Mouse (Mus musculus) heart, embryonic 15.5 days (tissue): ENCODE data around the gene Khdc3. TPM values are rescaled to one million over a fixed set of nuclear protein-coding genes. Genes with fewer than 3 reads are reported as not detected.

Source experiments
- ATAC-seq: fragments of 200-750 bp; cut with Nextera tagmentation; replicated peaks from 2 replicates; pipeline ENCODE4 v1.8.0; 2017; ENCODE audit warnings: low read depth, moderate TSS enrichment; ENCODE audit not compliant: insufficient number of reproducible peaks, insufficient read depth, low FRiP score
- H3K27ac ChIP-seq: fragments of 300-500 bp; sonication (generic); 2 replicates; pipeline ENCODE4 v1.5.1; 2015; ENCODE audit warnings: mild to moderate bottlenecking, inconsistent platforms
- H3K27me3 ChIP-seq: fragments of 300-500 bp; sonication (generic); 2 replicates; pipeline ENCODE4 v1.6.1; 2015; ENCODE audit warnings: inconsistent platforms
- H3K36me3 ChIP-seq: fragments of 300-500 bp; sonication (generic); 2 replicates; pipeline ENCODE4 v1.6.1; 2015; ENCODE audit warnings: mild to moderate bottlenecking, inconsistent platforms
- H3K4me1 ChIP-seq: fragments of 300-500 bp; sonication (generic); replicated peaks from 2 replicates; pipeline ENCODE4 v1.6.1; 2015; ENCODE audit warnings: inconsistent platforms
- H3K4me2 ChIP-seq: fragments of 300-500 bp; sonication (generic); 2 replicates; pipeline ENCODE4 v1.6.1; 2015; ENCODE audit warnings: inconsistent platforms, mild to moderate bottlenecking, moderate library complexity
- H3K4me3 ChIP-seq: fragments of 300-500 bp; sonication (generic); 2 replicates; pipeline ENCODE4 v1.5.1; 2015; ENCODE audit warnings: mild to moderate bottlenecking, inconsistent platforms
- H3K9ac ChIP-seq: fragments of 300-500 bp; sonication (generic); 2 replicates; pipeline ENCODE4 v1.6.1; 2015; ENCODE audit warnings: mild to moderate bottlenecking, inconsistent platforms
- H3K9me3 ChIP-seq: fragments of 300-500 bp; sonication (generic); replicated peaks from 2 replicates; pipeline ENCODE4 v1.6.1; 2016; ENCODE audit warnings: inconsistent platforms
- WGBS: fragments of 180-500 bp; shearing (Covaris S2); methylation state at CpG from one replicate; pipeline ENCODE4 v1.1.7; 2015; ENCODE audit warnings: mixed read lengths; 5-methylcytosine and 5-hydroxymethylcytosine counted together
- polyA plus RNA-seq: library from polyadenylated mRNA; unstranded; fragments of >200 nt; fragmentation: Nextera tagmentation; extraction: Ambion mirVana; gene quantifications from 2 replicates; pipeline ENCODE4 v1.2.1, GENCODE M21; 2015

The Khdc3 gene
- polyA plus RNA-seq, 1 experiment from 2014 or later: not detected

DNA sequence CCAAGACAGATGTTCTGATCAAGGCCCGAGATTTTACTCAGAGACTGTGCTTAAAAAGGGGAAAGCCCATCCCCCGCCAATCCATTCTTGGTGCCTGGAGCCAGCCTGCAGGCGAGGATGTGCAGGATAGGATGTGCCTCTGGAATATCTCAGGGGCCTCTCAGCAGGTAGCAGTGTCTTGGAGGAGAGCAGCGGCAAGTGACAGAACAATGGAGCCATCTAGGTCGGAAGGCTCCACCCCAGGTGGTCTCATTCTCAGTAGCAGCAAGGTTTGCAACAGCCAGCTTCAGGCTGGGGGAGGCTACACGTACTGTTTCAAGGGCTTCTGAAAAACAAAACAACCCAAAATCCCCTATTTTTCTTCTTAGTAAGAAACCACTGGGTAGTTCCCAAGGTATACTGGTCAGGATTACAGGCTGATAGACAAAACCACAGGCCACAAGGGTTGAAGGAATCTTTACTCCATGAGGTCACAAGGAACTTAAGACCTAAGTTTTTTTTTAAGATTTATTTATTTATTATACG, 21.8 kb upstream of the Khdc3 start:
- 49% methylated on average over 7 of the region's 7 CpGs for WGBS
- no peak for ATAC-seq

DNA sequence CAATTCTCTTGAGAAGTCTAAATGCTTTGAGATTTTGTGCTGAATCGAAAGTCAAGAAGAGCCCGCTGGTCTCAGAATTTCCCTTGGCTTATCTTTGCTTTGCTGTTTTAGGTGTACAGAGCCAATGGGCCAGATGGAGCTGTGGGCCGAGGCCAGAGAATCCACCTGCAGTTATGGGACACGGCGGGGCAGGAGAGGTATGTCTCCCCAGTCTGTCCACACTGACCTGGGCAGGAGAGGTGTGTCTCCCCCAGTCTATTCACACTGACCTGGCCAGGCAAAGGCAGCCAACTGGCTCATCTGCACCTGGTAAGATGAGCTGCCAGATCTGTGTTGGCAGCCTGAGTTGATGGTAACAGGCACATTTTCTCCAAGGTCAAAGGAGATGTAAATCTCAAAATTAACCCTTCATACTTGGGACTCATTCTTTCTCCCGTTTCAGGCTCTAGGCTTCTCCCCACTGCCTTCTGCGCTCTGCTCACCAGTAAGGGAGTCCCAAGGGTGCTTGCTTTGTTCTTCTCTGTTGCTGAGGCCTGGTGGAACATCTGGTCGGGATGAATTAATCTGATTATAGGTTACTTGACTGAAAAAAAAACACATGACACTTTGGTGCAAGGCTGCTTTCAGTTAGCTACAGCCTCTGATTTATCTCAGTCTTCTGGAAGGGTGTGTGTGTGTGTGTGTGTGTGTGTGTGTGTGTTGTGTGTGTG, 19.2 kb upstream of the Khdc3 start:
- no peaks in the 10 kb centered on the region for H3K9me3 ChIP-seq
- 80% methylated on average over 8 of the region's 8 CpGs for WGBS
- ATAC-seq: no peak
- H3K27ac ChIP-seq: no peak overlapping the region
- H3K4me3 ChIP-seq: no peak overlapping the region
- H3K9ac ChIP-seq: no peak overlapping the region
- no peaks in the 10 kb centered on the region for H3K4me1 ChIP-seq
- no peak overlapping the region for H3K4me2 ChIP-seq
- H3K36me3 ChIP-seq: no peaks in the 10 kb centered on the region
- H3K27me3 ChIP-seq: no peaks in the 10 kb centered on the region

More for the DNA sequence above, 21.8 kb upstream of the Khdc3 start:
- H3K9me3 ChIP-seq: no peaks in the 10 kb centered on the region
- H3K36me3 ChIP-seq: no peaks in the 10 kb centered on the region
- no peak overlapping the region for H3K27ac ChIP-seq
- H3K4me3 ChIP-seq: no peak overlapping the region
- H3K4me2 ChIP-seq: no peak overlapping the region
- no peak overlapping the region for H3K9ac ChIP-seq
- H3K27me3 ChIP-seq: no peaks in the 10 kb centered on the region
- H3K4me1 ChIP-seq: no peaks in the 10 kb centered on the region

DNA sequence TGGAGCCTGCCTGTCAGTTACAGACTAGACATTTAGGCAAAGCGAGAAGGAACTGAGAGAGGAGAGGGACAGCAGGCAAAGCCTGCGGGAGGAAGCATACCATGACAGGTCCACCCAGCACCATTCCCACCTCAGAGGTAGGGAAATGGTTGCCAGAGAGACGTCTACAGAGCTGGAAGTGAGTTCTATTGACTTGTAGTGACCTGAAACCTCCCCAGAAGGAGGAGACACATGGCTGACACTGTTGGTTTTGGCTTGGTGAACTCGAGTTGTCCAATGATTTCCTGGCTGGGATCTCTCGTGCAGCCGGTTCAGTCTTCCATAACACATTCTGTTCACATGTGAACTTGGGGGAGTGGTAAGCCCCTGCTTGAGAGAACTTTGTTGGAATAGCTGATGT, 17.7 kb upstream of the Khdc3 start:
- Histone ChIP-seq H3K4me2 (no peak overlapping the region), H3K36me3 (no peaks in the 10 kb centered on the region), H3K4me3 (no peak overlapping the region), H3K27me3 (no peaks in the 10 kb centered on the region), H3K4me1 (no peaks in the 10 kb centered on the region), H3K9ac (no peak overlapping the region), H3K9me3 (no peaks in the 10 kb centered on the region), H3K27ac (no peak overlapping the region)
- 52% methylated on average over 6 of the region's 6 CpGs for WGBS
- ATAC-seq: no peak

DNA sequence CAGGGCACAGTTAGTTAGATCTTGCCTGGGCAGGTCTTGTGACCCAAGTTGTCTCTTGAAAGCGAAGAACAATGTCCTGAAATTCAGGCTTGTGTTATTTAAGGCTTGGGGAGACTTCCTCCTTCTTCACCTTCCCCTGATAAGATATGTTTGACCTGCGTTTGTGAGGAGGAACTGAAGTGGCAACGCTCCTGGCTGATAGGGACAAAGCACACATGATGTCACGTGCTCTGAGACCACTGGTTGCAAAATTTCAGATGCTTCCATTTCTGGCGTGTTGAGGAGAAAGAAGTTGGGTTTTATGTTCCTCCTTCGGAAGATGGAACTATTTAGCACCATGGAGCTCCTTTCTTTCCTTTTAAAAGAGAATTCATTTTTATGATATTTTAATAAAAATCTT, 15.8 kb upstream of the Khdc3 start:
- Histone ChIP-seq H3K4me3 (no peak overlapping the region), H3K27me3 (0 out of 2 replicates have a peak, but pooled peaks cover 3% of the 10 kb centered on the region), H3K4me2 (no peak overlapping the region), H3K9ac (no peak overlapping the region), H3K36me3 (no peaks in the 10 kb centered on the region), H3K9me3 (no peaks in the 10 kb centered on the region), H3K4me1 (no peaks in the 10 kb centered on the region), H3K27ac (no peak overlapping the region)
- no peak for ATAC-seq
- 49% methylated on average over 6 of the region's 6 CpGs for WGBS

DNA sequence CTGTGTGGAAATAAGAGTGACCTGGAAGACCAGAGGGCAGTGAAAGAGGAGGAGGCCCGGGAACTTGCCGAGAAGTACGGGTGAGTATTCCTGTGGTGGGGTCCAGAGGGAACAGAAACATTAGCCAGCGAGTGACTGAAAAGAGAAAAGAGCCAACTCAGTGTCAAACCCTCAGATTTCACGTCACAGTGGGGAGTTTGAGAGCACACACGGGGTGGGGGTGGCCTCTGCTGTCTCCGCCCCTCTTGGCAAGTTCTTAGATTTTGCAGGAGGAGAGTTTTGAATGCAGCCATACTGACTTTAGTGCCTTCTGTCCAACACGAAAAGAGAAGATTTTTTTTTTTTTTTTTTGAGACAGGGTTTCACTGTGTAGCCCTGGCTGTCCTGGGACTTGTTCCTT, 14.5 kb upstream of the Khdc3 start:
- Histone ChIP-seq H3K4me1 (no peaks in the 10 kb centered on the region), H3K27me3 (0 out of 2 replicates have a peak, but pooled peaks cover 3% of the 10 kb centered on the region), H3K9me3 (no peaks in the 10 kb centered on the region), H3K27ac (no peak overlapping the region), H3K36me3 (no peaks in the 10 kb centered on the region), H3K4me3 (no peak overlapping the region), H3K4me2 (no peak overlapping the region), H3K9ac (no peak overlapping the region)
- 49% methylated on average over 8 of the region's 8 CpGs for WGBS
- ATAC-seq: no peak; the same call in 1 of the 2 replicates

DNA sequence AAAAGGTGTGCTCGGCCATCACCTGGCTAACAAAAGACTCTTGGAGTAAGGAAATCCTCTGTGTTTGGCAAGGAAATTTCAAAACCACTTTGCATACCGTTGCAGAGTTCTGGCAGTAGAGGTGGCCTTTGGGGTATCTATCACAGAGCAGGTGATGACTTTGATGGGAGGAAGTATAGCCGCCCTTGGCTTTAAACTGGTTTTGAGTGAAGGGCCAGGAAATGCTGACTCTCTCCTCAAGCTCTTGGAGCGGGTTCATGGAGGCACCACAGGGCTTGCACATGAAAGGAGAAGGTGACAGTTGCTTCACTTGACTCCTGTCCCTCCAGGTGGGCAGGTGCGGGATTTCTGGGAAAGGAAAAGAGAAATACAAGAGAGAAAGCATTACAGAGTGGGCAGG, 14.1 kb upstream of the Khdc3 start:
- WGBS: 62% methylated on average over 5 of the region's 5 CpGs

DNA sequence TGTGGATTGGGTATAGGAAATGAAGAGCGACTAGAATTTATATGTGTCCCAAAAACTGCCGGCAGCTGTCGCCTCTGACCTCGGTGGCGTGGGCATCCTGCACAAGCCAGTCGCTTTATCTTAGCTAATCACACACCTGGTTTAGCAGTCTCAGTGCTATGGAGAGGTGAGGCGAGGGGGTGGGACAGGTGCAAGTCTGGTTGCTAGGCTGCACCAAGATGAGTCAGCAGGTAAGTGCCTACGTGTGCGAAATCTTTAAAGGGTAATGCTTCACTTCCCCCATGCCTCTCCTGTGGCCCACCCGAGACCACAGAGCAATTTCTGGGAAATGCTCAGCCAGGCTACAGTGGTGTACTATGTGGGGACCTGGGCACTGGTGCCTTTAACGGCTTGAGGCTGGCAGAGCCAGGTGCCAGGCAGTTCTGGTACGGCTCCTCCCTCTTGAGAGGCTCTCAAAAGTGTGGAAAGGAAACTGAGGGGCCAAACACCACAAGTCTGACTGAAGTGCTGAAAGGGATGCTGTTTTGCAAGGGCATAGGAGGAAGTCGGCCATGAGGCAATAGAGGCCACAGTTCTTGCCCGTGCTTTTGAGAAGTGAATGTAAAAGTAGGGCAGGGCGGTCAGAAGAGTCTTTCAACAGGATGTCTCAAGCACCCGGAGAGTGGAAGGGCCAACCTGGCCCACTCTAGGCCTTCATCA, 12.3 kb upstream of the Khdc3 start:
- H3K9me3 ChIP-seq: no peaks in the 10 kb centered on the region
- no peaks in the 10 kb centered on the region for H3K36me3 ChIP-seq
- H3K4me1 ChIP-seq: no peaks in the 10 kb centered on the region
- 63% methylated on average over 16 of the region's 16 CpGs for WGBS
- H3K9ac ChIP-seq: no peak overlapping the region
- H3K27me3 ChIP-seq: 0 out of 2 replicates have a peak, but pooled peaks cover 7% of the 10 kb centered on the region
- H3K4me2 ChIP-seq: no peak overlapping the region
- H3K4me3 ChIP-seq: no peak overlapping the region
- no peak for ATAC-seq
- H3K27ac ChIP-seq: peak overlapping the region; percentile 42; the same call in 1 of the 2 replicates

More for the DNA sequence above, 14.1 kb upstream of the Khdc3 start:
- H3K9ac ChIP-seq: no peak overlapping the region
- H3K27me3 ChIP-seq: 0 out of 2 replicates have a peak, but pooled peaks cover 4% of the 10 kb centered on the region
- no peak overlapping the region for H3K27ac ChIP-seq
- no peak overlapping the region for H3K4me2 ChIP-seq
- ATAC-seq: no peak
- H3K9me3 ChIP-seq: no peaks in the 10 kb centered on the region
- no peaks in the 10 kb centered on the region for H3K36me3 ChIP-seq
- no peaks in the 10 kb centered on the region for H3K4me1 ChIP-seq
- no peak overlapping the region for H3K4me3 ChIP-seq

DNA sequence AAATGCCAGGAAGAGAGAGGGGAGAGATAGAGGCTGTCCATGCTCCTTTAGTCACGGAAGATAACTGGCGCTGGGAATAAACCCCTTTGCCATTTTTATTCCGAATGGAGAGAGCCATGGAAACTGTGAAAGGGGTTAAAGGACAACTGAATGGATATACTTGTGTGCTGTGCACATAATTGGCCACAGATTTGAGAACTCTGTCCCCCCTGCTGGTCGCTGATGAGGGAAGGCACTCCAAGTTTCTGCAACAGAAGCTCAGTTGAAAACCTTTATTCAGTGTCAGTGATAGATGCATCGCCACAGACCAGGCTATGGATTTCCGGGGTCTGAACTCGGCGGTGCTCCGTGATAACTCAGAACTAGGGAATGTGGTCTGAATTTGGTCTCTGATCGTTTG, 11.5 kb upstream of the Khdc3 start:
- no peaks in the 10 kb centered on the region for H3K36me3 ChIP-seq
- no peak for ATAC-seq
- peaks cover 8% of the 10 kb centered on the region for H3K27me3 ChIP-seq
- WGBS: 73% methylated on average over 10 of the region's 10 CpGs
- peak overlapping the region; percentile 42; the same call in 1 of the 2 replicates for H3K27ac ChIP-seq
- no peak overlapping the region for H3K9ac ChIP-seq
- H3K9me3 ChIP-seq: no peaks in the 10 kb centered on the region
- H3K4me2 ChIP-seq: no peak overlapping the region
- no peaks in the 10 kb centered on the region for H3K4me1 ChIP-seq
- no peak overlapping the region for H3K4me3 ChIP-seq

DNA sequence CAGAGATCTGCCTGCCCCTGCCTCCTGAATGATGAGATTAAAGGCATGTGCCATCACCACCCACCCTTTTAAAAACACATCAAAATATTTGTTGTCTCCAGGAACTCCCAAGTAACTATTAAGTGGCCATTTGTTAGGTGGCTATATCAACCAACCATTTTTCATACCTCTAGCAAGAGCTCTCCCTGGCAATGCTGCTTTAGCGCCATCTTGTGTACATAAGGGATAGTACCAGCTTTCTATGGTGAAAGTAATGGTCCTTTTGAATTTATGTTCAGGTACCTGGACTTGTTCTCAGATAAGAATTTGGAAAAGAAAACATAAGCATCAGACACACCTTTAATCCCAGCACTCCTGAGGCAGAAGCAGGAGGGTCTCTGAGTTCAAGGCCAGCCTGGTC, 9.9 kb upstream of the Khdc3 start:
- Histone ChIP-seq H3K27ac (no peak overlapping the region), H3K4me2 (no peak overlapping the region), H3K36me3 (no peaks in the 10 kb centered on the region), H3K4me3 (no peak overlapping the region), H3K27me3 (peaks cover 16% of the 10 kb centered on the region), H3K9ac (no peak overlapping the region), H3K9me3 (no peaks in the 10 kb centered on the region), H3K4me1 (no peaks in the 10 kb centered on the region)
- ATAC-seq: no peak
- 3% methylated on average over 1 of the region's 1 CpGs for WGBS

DNA sequence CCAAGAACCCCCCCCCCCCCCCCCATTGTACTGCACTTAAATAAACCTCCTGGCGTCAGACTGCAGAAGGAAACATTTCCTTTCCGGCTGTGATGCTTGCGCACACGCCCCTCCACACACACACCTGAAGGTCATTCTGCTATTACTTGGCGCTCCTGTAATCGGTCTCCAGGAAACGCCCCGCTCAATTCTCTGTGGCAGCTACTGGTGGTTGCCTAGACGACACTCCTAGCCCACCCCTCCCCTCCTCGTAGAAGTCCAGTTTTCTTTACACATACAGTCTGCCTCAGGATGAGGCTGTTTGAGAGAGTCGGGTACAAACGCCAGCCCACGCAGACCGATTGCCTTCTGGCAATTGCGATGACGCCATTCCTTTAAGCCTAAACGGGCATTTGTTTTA, 7.1 kb upstream of the Khdc3 start:
- no peaks in the 10 kb centered on the region for H3K36me3 ChIP-seq
- 50% methylated on average over 17 of the region's 17 CpGs for WGBS
- peaks cover 13% of the 10 kb centered on the region for H3K27me3 ChIP-seq
- H3K9ac ChIP-seq: no peak overlapping the region
- no peak overlapping the region for H3K4me3 ChIP-seq
- no peak overlapping the region for H3K27ac ChIP-seq
- no peaks in the 10 kb centered on the region for H3K4me1 ChIP-seq
- H3K4me2 ChIP-seq: no peak overlapping the region
- ATAC-seq: no peak
- H3K9me3 ChIP-seq: no peaks in the 10 kb centered on the region

DNA sequence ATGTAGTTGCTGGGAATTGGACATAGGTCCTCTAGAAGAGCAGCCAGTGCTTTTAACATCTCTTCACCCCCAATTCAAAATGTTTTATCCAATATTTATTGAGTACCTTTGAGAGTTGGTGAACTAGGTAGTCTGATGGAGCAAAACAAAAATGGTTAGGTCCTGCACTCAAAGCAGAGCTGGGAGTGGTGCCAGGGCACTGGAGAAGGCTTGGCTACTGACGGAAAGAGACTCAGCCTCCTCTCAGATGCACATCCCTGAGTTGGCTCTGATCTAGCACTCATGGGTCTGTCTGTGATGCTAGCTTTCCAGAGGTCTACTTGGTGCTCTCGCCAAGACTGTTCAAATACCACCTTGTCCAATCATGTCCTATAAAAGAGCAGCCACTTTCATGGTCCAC, 3.7 kb upstream of the Khdc3 start:
- ATAC-seq: no peak
- H3K4me1 ChIP-seq: no peaks in the 10 kb centered on the region
- no peaks in the 10 kb centered on the region for H3K9me3 ChIP-seq
- 59% methylated on average over 2 of the region's 2 CpGs for WGBS
- H3K27ac ChIP-seq: no peak overlapping the region
- H3K4me3 ChIP-seq: no peak overlapping the region
- H3K36me3 ChIP-seq: no peaks in the 10 kb centered on the region
- peaks cover 20% of the 10 kb centered on the region for H3K27me3 ChIP-seq
- H3K4me2 ChIP-seq: no peak overlapping the region
- no peak overlapping the region for H3K9ac ChIP-seq
